Comparison of ENCODE assay signal across 8 mouse cellular contexts in genomic region chr16:22548167-22549080, GRCm38 (mm10).
DNase-seq lines count a peak whose midpoint lies in the region; ATAC-seq and TF ChIP-seq lines count a peak whose summit lies in the region.

No protein-coding gene starts in this region.

- peak; percentile 85; the same call in 1 of the 2 replicates for TF ChIP-seq CTCF in embryonic fibroblast, embryonic 13.5 days (IDR thresholded peaks at IDR 0.05; ENCODE audit: borderline replicate concordance, insufficient read depth, low read length)

- no peak overlapping the region for H3K27ac ChIP-seq in embryonic fibroblast, embryonic 13.5 days (ENCODE audit: insufficient read depth, low read length)
- peak overlapping the region; percentile 94 for H3K27ac ChIP-seq in heart, embryonic 10.5 days
- peak overlapping the region; percentile 68 for H3K27ac ChIP-seq in kidney, embryonic 14.5 days (ENCODE audit: low read depth, low read length)

- H3K36me3 ChIP-seq in heart, embryonic 10.5 days = no peaks in the 10 kb centered on the region
- H3K36me3 ChIP-seq in kidney, embryonic 14.5 days (ENCODE audit: control insufficient read depth, insufficient read depth, low read length) = no peaks in the 10 kb centered on the region

- 6% methylated on average over 26 of the region's 26 CpGs for WGBS in heart, embryonic 10.5 days
- WGBS in kidney, embryonic 14.5 days = 7% methylated on average over 26 of the region's 26 CpGs

- ATAC-seq in kidney, embryonic 14.5 days (ENCODE audit: low FRiP score, low TSS enrichment) = peak; percentile 84
- ATAC-seq in monocyte, adult 5-6 weeks (replicated peaks; ENCODE audit: insufficient number of reproducible peaks, low FRiP score, low TSS enrichment, poor library complexity, severe bottlenecking) = 0 out of 2 replicates have a peak, but pooled peaks have one; percentile 47

- no peaks in the 10 kb centered on the region; the same call in 1 of the 2 replicates for H3K4me1 ChIP-seq in embryonic fibroblast, embryonic 13.5 days (ENCODE audit: control insufficient read depth, insufficient read depth, low read length)
- peaks cover 66% of the 10 kb centered on the region for H3K4me1 ChIP-seq in heart, embryonic 10.5 days
- no peaks in the 10 kb centered on the region for H3K4me1 ChIP-seq in kidney, embryonic 14.5 days (ENCODE audit: control insufficient read depth, insufficient read depth, low read length)

- peak; percentile 88 to 89 for DNase-seq in B cell, adult 2 months
- peak; percentile 91 for DNase-seq in brain, adult 2 months (ENCODE audit: low read depth, low spot score)
- DNase-seq in heart, embryonic 10.5 days (ENCODE audit: low spot score) = peak; percentile 92
- DNase-seq in liver = peak; percentile 81
- DNase-seq in spleen, postnatal 36 days (ENCODE audit: low spot score in 2 of 2) = peak; percentile 76 to 77

- peak overlapping the region; percentile 18 for H3K4me3 ChIP-seq in embryonic fibroblast, embryonic 13.5 days (ENCODE audit: insufficient read depth, low read length)
- peak overlapping the region; percentile 63 for H3K4me3 ChIP-seq in heart, embryonic 10.5 days
- H3K4me3 ChIP-seq in kidney, embryonic 14.5 days (ENCODE audit: low read length) = peak overlapping the region; percentile 37

- no peaks in the 10 kb centered on the region for H3K9me3 ChIP-seq in heart, embryonic 10.5 days
- H3K9me3 ChIP-seq in kidney, embryonic 14.5 days (ENCODE audit: control insufficient read depth, low read length) = no peaks in the 10 kb centered on the region

- TF ChIP-seq POLR2A in embryonic fibroblast, embryonic 13.5 days (IDR thresholded peaks at IDR 0.05; ENCODE audit: low read depth, low read length) = peak; percentile 17; the same call in 1 of the 2 replicates

- no peaks in the 10 kb centered on the region for H3K27me3 ChIP-seq in heart, embryonic 10.5 days (ENCODE audit: insufficient read depth, poor library complexity, severe bottlenecking)
- H3K27me3 ChIP-seq in kidney, embryonic 14.5 days (ENCODE audit: control insufficient read depth, insufficient read depth, low read length) = no peaks in the 10 kb centered on the region

- H3K4me2 ChIP-seq in kidney, embryonic 14.5 days (replicated peaks; ENCODE audit: low read depth, low read length) = peak overlapping the region; percentile 68

- peak overlapping the region; percentile 61 for H3K9ac ChIP-seq in kidney, embryonic 14.5 days (ENCODE audit: low read depth, low read length)
